ENCODE assay signal across 18 mouse cellular contexts in genomic region chr4:70160525-70161224, GRCm38 (mm10).
"Had no signal": no experiment of that assay in that cellular context is flagged by ENCODE, and none has a peak within 500 bp of the region (broad histone marks: within the 10 kb centered on the region; RNA-seq: fewer than 3 reads in every experiment).

No protein-coding gene starts in this region.

- H3K9ac ChIP-seq: lung, embryonic 15.5 days; midbrain, embryonic 13.5 days; midbrain, embryonic 15.5 days; neural tube, embryonic 12.5 days; stomach, embryonic 15.5 days had no signal

- H3K4me2 ChIP-seq: lung, embryonic 15.5 days; midbrain, embryonic 11.5 days; midbrain, embryonic 13.5 days; midbrain, embryonic 15.5 days; neural tube, embryonic 12.5 days; stomach, embryonic 15.5 days had no signal

- H3K4me3 ChIP-seq: lung, embryonic 15.5 days; megakaryocyte, embryonic 14.5 days; midbrain, embryonic 13.5 days; midbrain, embryonic 15.5 days; myocyte; neural tube, embryonic 12.5 days; stomach, embryonic 15.5 days had no signal

- H3K27ac ChIP-seq: lung, embryonic 15.5 days; macrophage; midbrain, embryonic 13.5 days; midbrain, embryonic 15.5 days; neural tube, embryonic 12.5 days; stomach, embryonic 15.5 days; stomach, postnatal 0 days had no signal

- H3K9me3 ChIP-seq: lung, embryonic 15.5 days; midbrain, embryonic 13.5 days; midbrain, embryonic 15.5 days; neural tube, embryonic 12.5 days; stomach, embryonic 15.5 days had no signal

- DNase-seq: lung, adult 2 months; lung, postnatal 14 days; lung, postnatal 36 days; right cerebral cortex, postnatal 14 days; thymus, adult 2 months; thymus, postnatal 25 days; thymus, postnatal 4 days had no signal

- H3K27me3 ChIP-seq: lung, embryonic 15.5 days; megakaryocyte, embryonic 14.5 days; midbrain, embryonic 13.5 days; midbrain, embryonic 15.5 days; neural tube, embryonic 12.5 days; stomach, embryonic 15.5 days had no signal

- H3K4me1 ChIP-seq: lung, embryonic 15.5 days; megakaryocyte, embryonic 14.5 days; midbrain, embryonic 13.5 days; midbrain, embryonic 15.5 days; neural tube, embryonic 12.5 days; stomach, embryonic 15.5 days had no signal

- ATAC-seq: lung, postnatal 0 days; midbrain, embryonic 13.5 days; midbrain, embryonic 15.5 days had no signal

- H3K36me3 ChIP-seq: lung, embryonic 15.5 days; midbrain, embryonic 13.5 days; midbrain, embryonic 15.5 days; neural tube, embryonic 12.5 days; stomach, embryonic 15.5 days had no signal
